Mouse (Mus musculus) kidney, adult 2 months (tissue): ENCODE measurements around the gene Sde2. TPM values are rescaled to one million over a fixed set of nuclear protein-coding genes. Genes with fewer than 3 reads are reported as not detected.

Experiments used
- DNase-seq: peaks from one replicate; pipeline ENCODE4 v3.0.0; 2021
- H3K27ac ChIP-seq: fragments of 200-500 bp; 2 replicates; pipeline ENCODE4 v1.5.1; 2012; ENCODE audit warnings: low read depth, low read length, control low read depth, inconsistent platforms; ENCODE audit not compliant: insufficient read depth
- H3K27me3 ChIP-seq: fragments of 200-500 bp; replicated peaks from 2 replicates; pipeline ENCODE4 v1.6.1; 2012; ENCODE audit warnings: mild to moderate bottlenecking, moderate library complexity, low read length, inconsistent platforms; ENCODE audit not compliant: control insufficient read depth, insufficient read depth
- H3K36me3 ChIP-seq: fragments of 200-500 bp; 2 replicates; pipeline ENCODE4 v1.6.1; 2012; ENCODE audit warnings: mild to moderate bottlenecking, moderate library complexity, low read length, inconsistent platforms; ENCODE audit not compliant: control insufficient read depth, insufficient read depth
- H3K4me1 ChIP-seq: fragments of 200-500 bp; 2 replicates; pipeline ENCODE4 v1.6.1; 2011; ENCODE audit warnings: low read length; ENCODE audit not compliant: control insufficient read depth, insufficient read depth
- H3K4me3 ChIP-seq: fragments of 200-500 bp; 2 replicates; pipeline ENCODE4 v1.5.1; 2011; ENCODE audit warnings: mild to moderate bottlenecking, low read depth, low read length, control low read depth; ENCODE audit not compliant: insufficient read depth
- CTCF ChIP-seq: fragments of 200-500 bp; conservative IDR thresholded peaks from 2 replicates; pipeline ENCODE4 v1.5.1; 2011; ENCODE audit warnings: low read depth, mild to moderate bottlenecking, control low read depth, low read length, moderate library complexity, mixed read lengths; ENCODE audit not compliant: insufficient read depth, insufficient read length
- POLR2A ChIP-seq: fragments of 200-500 bp; IDR thresholded peaks from one replicate; pipeline ENCODE4 v1.6.1; 2011; ENCODE audit warnings: low read depth, low read length, control low read depth
- WGBS: fragments of 180-500 bp; shearing (Covaris S2); methylation state at CpG from one replicate; pipeline ENCODE4 v1.1.7; 2018; 5-methylcytosine and 5-hydroxymethylcytosine counted together
- polyA plus RNA-seq: library from polyadenylated mRNA; depleted of rRNA; stranded (reverse); fragments of >200 nt; gene quantifications from 2 replicates; pipeline ENCODE4 v1.2.3, GENCODE M21; 2012

Sde2 gene
- polyA plus RNA-seq, 1 experiment = 8.4 TPM

DNA sequence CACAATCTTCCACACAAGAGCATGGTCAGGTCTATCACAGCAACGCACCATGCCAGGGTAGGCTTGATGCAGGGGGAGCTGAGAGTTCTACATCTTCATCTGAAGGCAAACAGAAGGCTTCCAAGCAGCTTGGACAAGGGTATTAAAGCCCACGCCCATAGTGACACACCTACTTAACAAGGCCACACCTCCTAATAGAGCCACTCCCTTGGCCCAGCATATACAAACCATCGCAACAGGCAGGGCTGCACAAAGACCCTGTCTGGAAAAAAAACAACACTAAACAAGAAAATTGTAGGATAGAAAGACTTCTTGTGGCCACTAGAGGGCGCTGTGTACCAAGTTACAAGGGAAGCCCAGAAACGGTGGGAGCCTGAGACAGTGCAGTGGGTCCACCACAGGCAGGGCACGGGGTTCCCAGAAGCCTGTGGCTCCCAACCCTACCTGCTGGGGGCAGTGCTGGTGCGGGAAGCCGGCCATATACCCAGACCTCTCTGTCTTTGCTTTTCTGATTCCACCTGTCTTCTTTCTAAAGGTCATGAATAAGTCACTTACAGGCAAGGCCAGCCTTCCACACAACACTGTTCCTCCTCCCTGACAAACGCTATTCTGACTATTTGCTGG lies 23.0 kb downstream of the Sde2 start:
- no peak overlapping the region for H3K4me3 ChIP-seq
- no peaks in the 10 kb centered on the region for H3K4me1 ChIP-seq
- WGBS = 21% methylated on average over 9 of the region's 9 CpGs
- H3K27me3 ChIP-seq = no peaks in the 10 kb centered on the region
- no peaks in the 10 kb centered on the region for H3K36me3 ChIP-seq
- no peak overlapping the region for H3K27ac ChIP-seq
- peak; percentile 32 for DNase-seq
- TF ChIP-seq CTCF (peak; percentile 64), POLR2A (no peak)

DNA sequence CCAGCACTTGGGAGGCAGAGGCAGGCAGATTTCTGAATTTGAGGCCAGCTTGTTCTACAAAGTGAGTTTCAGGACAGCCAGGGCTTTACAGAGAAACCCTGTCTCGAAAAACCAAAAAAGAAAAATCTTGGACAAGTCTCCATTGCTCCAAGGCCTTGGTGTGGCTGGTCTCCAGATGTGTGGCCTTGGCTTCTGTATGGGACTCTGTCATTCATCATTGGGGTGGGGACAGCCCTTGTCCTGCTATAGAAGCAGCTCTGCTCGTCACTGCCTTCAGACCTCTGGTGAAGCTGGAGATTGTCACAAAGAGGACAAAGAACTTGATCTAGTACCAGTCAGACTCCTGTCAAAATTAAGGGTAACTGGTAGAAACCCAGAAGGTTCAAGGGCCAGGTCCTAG lies 23.7 kb downstream of the Sde2 start:
- no peaks in the 10 kb centered on the region for H3K4me1 ChIP-seq
- 94% methylated on average over 2 of the region's 2 CpGs for WGBS
- H3K36me3 ChIP-seq = no peaks in the 10 kb centered on the region
- no peak for DNase-seq
- no peak overlapping the region for H3K27ac ChIP-seq
- no peak for TF ChIP-seq CTCF
- no peaks in the 10 kb centered on the region for H3K27me3 ChIP-seq
- no peak overlapping the region for H3K4me3 ChIP-seq

DNA sequence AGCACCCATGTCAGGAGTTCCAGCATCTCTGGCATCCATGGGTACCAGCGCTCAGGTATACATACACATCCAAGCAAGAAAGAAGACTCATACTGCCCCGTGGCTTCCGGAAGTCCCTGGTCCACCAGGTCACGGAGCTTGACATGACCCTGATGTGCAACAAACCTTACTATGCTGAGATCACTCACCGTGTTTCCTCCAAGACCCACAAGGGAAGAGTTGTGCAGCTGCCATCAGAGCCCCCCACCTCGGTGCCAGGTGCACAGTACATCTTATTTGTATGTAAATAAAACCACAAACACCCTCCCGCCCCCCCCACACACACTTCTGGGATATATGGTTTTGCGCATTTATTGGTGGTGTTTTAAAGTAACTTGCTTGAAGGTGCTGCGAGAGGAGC lies 24.2 kb downstream of the Sde2 start:
- H3K4me3 ChIP-seq = no peak overlapping the region
- H3K27me3 ChIP-seq = no peaks in the 10 kb centered on the region
- H3K4me1 ChIP-seq = no peaks in the 10 kb centered on the region
- H3K27ac ChIP-seq = no peak overlapping the region
- no peaks in the 10 kb centered on the region for H3K36me3 ChIP-seq
- no peak for TF ChIP-seq CTCF
- TF ChIP-seq POLR2A = no peak
- 82% methylated on average over 9 of the region's 9 CpGs for WGBS
- DNase-seq = no peak

DNA sequence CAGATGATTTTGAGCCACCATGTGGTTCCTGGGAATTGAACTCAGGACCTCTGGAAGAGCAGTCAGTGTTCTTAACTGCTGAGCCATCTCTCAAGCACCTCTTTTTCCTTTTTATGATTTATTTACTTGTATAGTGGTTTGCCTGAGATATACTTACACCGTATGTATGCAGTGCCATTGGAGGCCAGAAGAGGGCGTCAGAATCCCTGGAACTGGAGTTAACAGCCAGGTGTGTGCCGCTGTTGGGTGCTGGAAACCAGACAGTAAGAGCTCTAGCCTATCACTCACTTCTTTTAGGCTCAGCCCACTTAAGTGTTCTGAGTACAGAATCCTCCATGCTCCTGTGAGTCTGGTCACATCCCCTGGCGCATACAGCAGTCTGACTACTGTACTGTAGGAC lies 26.5 kb downstream of the Sde2 start:
- no peak for TF ChIP-seq CTCF
- no peak for TF ChIP-seq POLR2A
- no peaks in the 10 kb centered on the region for H3K4me1 ChIP-seq
- H3K36me3 ChIP-seq = no peaks in the 10 kb centered on the region
- no peak for DNase-seq
- no peak overlapping the region for H3K27ac ChIP-seq
- no peak overlapping the region for H3K4me3 ChIP-seq
- 74% methylated on average over 4 of the region's 4 CpGs for WGBS
- H3K27me3 ChIP-seq = no peaks in the 10 kb centered on the region

DNA sequence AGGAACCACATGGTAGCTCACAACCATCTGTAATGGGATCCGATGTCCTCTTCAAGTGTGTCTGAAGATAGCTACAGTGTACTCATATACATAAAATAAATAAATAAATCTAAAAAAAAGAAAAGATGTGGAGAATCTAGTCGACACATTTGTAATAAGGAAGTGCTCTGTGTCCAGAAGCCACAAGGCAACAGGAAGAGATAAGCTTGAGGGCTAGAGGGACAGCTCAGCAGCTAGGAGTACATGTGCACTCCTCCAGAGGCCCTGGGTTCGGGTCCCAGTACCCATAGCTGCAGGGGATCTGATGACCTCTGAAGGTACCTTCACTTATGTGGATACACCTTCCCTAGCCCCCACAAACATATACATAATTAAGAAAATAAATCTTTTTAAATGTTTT lies 30.8 kb downstream of the Sde2 start:
- Histone ChIP-seq H3K27me3 (no peaks in the 10 kb centered on the region), H3K27ac (no peak overlapping the region), H3K4me1 (no peaks in the 10 kb centered on the region), H3K36me3 (no peaks in the 10 kb centered on the region), H3K4me3 (no peak overlapping the region)
- 76% methylated on average over 3 of the region's 3 CpGs for WGBS
- DNase-seq = no peak
- TF ChIP-seq CTCF = no peak
- TF ChIP-seq POLR2A = no peak

DNA sequence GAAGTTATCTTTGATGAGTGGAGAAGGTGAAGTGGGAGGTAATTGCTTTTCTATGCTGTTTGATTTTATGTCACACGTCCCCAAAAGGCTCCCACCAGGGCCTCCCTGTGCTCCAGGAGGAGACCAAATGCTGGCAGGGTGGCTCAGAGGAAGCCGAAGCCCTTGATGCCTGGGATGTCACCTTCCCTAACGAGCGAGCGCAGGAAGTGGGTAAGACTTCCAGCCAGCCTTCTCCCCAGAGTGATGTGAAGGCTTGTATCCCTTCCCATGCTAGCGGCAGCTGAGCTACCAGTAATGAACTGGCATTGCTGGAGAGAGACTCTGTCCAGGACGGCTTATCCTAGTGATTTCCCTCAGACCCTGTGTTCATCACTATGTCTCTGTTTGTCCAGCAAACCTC lies 32.8 kb downstream of the Sde2 start:
- no peak for DNase-seq
- 48% methylated on average over 7 of the region's 7 CpGs for WGBS
- Histone ChIP-seq H3K4me3 (no peak overlapping the region), H3K27me3 (no peaks in the 10 kb centered on the region), H3K4me1 (no peaks in the 10 kb centered on the region), H3K36me3 (no peaks in the 10 kb centered on the region), H3K27ac (no peak overlapping the region)
- TF ChIP-seq CTCF = no peak
- TF ChIP-seq POLR2A = no peak

DNA sequence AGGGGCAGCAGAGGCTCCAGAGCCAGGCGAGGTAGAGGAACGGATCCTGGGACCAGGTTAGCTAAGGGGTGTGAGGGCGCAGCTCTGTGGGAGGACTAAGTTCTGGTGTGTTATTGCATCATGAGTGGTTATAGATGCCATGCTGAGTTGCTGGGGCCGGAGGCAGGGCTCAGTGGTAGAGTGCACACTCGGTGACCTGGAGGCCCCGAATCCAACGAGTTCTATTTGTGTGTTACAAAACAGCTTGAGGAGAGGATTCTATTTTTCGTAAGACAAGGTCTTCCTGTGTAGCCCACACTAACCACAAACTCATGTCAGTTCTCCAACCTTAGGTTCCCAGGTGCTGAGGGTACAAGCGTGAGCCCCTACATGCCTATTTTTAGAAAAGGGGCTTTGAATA lies 33.6 kb downstream of the Sde2 start:
- H3K27ac ChIP-seq = no peak overlapping the region
- H3K4me1 ChIP-seq = no peaks in the 10 kb centered on the region
- H3K4me3 ChIP-seq = no peak overlapping the region
- WGBS = 76% methylated on average over 9 of the region's 9 CpGs
- TF ChIP-seq CTCF = no peak
- TF ChIP-seq POLR2A = no peak
- H3K36me3 ChIP-seq = no peaks in the 10 kb centered on the region
- DNase-seq = no peak
- no peaks in the 10 kb centered on the region for H3K27me3 ChIP-seq
